Mouse (Mus musculus) c-Kit-negative CD71-positive TER-119-positive erythroid progenitor cells, embryonic 14.5 days (primary cell): ENCODE measurements at regions not wholly inside any gene's neighbourhood (a gene's known extent, or its start where the extent isn't known, plus 50 kb on each side); places are given as distances from the start of the nearest gene placed in this dataset.

Experiments
- DNase-seq: peaks from one replicate; pipeline ENCODE4 v3.0.0-alpha.2; 2013; ENCODE audit warnings: low read depth, low spot score

DNA sequence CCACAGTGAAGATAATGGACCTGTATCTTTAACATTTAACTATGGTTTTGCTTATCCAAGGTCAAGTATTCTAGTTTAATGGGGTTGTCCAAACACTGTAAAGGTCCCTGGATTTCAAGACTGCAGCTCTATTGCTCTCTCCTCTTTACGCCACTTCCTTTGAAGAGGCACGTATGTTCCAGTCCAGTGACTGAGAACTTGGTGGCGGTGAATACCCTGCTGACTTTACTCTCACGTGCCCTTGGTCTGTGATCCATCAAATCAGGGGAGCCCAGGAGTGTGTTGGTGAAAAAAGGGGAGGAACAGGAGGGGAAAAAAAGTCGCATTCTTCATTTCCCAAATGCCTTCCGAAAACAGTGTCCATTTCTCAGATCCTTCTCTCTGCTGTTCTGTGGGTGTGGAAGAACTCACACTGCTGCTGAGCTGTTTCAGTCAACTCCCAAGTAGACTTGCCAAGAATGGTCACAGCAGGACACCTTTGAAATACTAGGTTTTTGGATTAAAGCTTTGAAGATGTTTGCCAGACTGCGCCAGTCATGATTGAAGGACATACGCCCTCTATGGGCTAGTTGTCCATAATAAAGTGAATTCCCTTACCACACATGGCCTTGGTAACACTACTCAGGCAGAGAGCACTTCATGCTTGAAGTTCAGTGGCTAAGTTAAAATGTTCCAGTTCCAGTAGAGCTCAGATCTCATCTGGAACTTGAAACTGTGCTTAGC is 136.1 kb upstream of the Cdkn2b start:
- no peak for DNase-seq

DNA sequence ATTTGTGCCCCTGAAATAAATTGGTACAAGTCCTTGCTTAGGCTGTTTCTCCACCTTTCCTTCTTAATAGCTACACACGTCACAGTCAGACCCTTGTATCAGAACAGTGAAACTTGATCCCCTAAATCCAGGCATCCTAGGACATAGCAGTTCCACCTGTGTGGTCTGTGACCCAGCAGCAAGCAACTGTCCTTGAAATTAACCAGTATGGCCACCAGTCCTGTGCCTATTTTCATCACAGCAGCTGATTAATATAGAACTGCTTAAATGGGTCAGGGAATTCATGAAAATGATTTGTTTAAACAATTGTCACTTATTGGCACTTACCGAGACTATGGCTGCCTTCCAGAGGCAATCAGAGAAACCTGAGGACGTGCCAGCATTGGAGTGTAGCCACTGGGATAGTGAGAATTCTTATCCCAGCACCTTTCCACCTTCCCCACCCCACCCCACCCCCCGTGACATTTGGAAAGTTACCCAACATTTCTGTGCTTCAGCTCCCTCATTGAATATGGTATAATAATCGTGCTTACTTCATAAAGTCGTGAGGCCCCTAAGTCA is 135.4 kb upstream of the Cdkn2b start:
- DNase-seq, result no peak

- no peak for DNase-seq
Measured at GRCm38 (mm10) chr4:89445214-89446155, 134.6 kb upstream of the Cdkn2b start.

DNA sequence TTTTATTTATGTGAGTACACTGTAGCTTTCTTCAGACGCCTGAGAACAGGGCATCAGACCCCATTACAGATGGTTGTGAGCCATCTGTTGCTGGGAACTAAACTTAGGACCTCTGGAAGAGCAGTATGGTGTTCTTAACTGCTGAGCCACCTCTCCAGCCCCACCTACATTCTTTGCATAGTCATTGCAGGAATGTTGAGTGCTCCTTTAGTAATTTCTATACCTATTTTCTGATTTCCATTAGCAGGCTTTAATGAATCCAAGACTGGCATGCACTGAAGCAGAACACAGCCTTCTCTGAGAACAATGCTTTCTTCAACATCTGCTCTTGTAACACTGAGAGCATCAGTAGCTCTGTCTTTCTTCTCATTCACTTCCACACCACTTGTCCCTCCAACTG is 131.7 kb upstream of the Cdkn2b start:
- DNase-seq, result no peak

DNA sequence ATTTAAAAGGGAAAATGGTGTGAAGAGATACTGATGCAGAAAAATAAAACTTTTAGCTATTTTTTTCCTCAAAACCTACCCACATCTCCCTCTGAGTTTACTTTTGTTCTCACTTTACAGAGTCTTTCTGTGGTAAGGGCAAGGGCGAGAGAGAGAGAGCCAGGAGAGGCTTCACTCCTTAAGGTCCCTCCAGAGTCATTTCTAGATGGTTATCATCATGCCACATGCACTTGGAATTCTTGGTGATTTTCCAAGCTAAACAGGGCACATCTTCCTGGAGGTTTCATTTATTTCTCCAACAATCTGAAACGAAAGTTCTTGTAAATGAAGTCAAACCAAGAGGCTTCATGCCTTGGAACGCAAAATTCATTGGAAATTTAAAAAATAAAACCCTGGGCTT is 130.0 kb upstream of the Cdkn2b start:
- DNase-seq, result no peak

DNA sequence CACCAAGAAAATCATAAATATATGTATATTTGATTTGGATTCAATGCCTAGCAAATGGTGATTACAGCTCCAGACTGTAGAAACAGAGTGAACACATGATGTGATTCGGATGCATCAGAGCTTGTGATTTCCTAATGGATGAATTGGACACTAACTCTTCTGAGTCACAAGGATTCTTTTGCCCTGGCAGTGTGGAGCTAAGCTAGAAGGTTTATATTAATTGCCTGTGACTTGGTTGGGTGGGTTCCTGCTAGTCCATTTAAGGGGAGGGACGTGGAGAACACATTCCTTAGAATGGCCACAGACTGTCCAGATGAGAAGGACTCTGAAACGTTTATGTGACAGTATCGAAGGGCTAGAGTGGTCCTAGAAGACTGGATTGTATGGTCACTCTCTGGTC is 129.5 kb upstream of the Cdkn2b start:
- no peak for DNase-seq

GRCm38 (mm10) chr4:89438665-89439064 is 127.8 kb upstream of the Cdkn2b start:
- DNase-seq, result no peak

DNA sequence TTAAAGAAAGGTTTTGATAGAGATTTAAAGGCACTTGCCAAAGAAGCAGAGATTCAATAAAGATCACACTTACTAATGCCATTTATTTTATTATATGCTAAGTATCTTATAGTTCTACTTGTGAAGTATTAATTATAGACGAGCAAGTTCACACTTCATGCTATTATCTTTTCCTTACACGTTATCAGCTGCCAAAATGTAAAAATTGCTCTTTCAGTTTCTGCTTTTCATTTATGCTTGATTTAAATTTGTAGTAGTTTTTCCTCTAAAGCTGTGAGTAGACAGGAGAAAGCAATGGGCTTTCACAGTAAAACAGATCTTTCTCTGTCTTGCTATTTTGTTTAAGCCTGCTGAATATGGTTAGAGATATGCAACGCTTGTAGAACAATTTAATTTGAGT is 125.9 kb upstream of the Cdkn2b start:
- no peak for DNase-seq

DNA sequence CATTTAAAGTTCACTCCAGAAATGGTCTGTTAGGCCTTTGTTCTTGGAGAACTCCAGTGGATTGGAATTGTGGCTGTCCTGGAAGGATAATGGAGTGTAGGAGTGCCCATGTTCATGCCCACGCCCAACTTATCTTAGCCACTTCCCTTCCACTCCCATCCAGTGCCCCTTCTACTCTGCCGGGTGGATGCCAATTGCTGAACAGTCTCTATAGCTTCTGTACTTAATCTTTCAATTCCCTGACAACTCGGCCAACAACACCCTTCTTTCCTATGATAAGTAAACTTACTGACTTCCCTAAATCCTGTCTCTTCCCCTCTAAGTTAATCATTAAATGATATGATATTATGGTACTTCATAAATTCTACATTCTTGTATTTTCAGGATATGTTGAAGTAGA is 123.3 kb upstream of the Cdkn2b start:
- no peak for DNase-seq

DNA sequence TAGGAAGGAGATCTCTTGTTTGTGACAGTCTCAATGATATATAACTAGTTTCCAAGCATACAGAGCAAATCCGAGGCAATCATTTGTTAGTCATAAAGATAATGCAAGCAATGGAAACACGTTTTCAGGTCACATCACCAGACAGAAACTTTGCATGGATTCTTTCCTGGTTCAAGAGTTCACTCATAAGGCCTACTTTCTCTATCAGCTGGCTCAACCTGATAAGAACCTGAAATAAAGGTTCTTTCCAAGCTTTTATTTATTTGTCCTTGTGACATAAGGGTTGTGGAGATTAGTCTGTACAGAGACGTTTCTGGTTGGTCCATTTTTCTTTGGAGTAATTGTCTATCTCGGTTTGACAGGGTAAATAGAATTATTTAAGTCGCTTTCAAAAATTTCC is 122.7 kb upstream of the Cdkn2b start:
- no peak for DNase-seq

DNA sequence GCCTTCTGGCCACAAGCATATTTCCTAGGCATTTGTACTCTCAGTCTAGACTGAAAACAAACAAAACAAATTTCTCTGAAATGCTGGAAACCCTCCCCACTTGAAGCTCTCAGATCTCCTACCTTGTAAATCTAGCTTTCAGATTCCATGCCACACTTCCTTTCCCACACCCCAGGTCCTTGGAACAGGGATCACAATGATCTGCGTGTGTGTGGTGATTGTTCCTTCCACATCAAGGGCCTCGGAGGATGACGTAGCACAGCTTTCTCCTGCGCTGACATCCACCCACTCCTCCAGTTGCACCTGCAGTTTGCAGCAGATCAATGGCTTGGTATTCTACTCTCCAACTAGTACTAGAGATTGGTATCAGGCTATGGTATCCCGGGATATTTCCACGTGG is 120.7 kb upstream of the Cdkn2b start:
- no peak for DNase-seq

DNA sequence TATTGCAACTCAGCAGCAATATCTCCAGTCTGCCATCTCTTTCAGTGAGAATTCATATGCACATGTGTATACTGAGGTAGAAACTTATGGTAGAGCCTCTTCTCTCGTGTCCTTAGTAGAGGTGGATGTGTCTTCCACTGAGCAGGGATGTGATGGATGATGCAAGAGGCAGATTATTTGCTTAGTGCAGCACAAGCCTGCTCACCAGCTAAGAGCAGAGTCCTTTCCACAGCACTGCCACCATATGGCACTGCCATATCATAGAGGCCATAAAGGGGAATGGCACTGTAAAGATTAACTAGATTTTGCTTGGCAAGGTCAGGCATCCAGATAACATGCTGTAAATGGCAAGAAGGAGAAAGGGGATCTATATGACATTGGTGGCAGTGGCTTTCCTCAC is 117.6 kb upstream of the Cdkn2b start:
- no peak for DNase-seq

GRCm38 (mm10) chr4:89427345-89428293 is 116.8 kb upstream of the Cdkn2b start:
- DNase-seq, result no peak

GRCm38 (mm10) chr4:89425916-89426315 is 115.1 kb upstream of the Cdkn2b start:
- DNase-seq, result no peak

GRCm38 (mm10) chr4:89421694-89422354 is 111.0 kb upstream of the Cdkn2b start:
- no peak for DNase-seq

DNA sequence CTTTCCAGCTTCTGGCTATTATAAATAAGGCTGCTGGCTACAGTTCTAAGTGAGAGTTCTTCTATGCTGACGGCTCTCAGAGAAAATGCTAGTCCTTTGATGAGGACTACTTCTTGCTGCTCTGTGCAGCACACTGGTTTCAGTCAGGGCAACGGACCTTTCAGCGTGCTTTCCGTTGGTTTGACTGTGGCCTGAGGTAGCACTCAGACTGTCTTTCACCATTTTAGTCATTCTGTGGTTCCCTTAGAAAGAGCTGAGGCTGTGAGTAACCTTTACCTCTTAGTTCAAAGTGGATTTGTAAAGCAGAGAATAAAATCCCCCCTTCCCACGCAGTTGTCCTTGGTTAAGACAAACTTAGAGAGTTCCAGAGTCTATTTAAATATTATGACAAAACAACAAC is 110.0 kb upstream of the Cdkn2b start:
- no peak for DNase-seq

GRCm38 (mm10) chr4:89419507-89419906 is 108.7 kb upstream of the Cdkn2b start:
- no peak for DNase-seq

DNA sequence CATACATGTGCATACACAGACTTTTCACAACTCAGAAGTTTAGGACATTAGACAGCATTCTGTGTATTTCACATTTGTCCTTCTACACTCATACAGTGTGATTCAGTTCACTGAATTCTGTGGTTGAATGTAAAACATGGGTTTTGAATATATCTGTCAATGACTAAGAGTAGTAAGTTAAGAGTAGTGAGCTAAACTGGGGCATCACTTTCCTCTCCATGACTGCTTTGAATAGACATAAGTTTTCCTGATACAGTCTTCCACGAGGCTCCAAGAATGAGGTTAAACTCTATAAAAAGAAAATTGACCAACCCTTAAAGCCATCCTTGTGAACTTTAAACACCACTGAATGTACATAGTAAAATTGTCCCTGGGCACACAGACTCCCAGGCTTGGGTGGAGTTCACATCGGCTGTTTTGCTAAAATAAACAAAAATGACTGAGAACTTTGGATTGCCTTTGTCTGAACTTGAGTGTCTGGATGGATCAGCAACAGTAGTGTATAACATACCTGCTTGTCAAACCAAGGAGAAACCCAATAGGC is 94.9 kb upstream of the Cdkn2b start:
- no peak for DNase-seq

DNA sequence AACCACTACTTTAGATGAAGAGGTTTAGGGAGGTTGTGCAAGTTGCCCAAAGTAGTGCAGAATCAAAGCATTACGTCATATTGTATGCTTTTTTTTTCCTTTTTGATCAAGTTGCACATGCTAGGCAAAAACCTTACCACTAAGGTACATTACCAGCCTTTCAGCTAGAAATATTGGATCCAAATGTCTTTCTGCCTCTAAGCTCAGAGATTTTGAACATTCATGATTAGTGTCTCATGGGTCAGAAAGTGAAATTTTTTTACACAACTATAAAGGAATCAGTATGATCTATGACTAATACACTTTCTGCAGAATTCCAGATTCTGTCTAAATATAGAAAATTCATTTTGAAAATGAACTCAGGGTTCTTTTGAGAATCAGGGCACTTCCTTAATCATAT is 92.3 kb upstream of the Cdkn2b start:
- no peak for DNase-seq

GRCm38 (mm10) chr4:89402324-89402723 is 91.5 kb upstream of the Cdkn2b start:
- DNase-seq, result no peak

DNA sequence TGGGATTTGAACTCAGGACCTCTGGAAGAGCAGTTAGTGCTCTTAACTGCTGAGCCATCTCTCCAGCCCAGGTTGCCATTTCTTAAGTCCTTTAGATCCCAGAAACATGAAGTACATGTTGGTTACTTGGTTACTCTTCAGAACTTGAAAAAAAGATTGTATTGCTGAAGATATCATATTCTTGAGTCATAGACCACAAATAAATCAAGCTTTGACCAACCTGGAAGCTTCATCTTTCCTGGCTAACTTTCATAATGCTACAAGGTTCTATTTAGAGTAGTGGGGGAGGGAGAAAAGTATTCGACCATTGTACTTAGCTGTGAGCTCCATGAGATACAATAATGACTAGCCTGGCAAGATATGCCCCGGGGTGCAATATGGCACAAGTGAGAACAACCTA is 90.9 kb upstream of the Cdkn2b start:
- no peak for DNase-seq
